Mouse (Mus musculus) limb, embryonic 14.5 days (tissue): ENCODE data around the gene Ntf3. TPM values are rescaled to one million over a fixed set of nuclear protein-coding genes. Genes with fewer than 3 reads are reported as not detected.

Experiments used
- ATAC-seq: fragments of 200-750 bp; cut with Nextera tagmentation; 2 replicates; pipeline ENCODE4 v1.8.0; 2017; ENCODE audit warnings: low read depth, moderate number of reproducible peaks, moderate TSS enrichment; ENCODE audit not compliant: low FRiP score
- DNase-seq: peaks from one replicate; pipeline ENCODE4 v3.0.0-alpha.2; 2015; ENCODE audit warnings: low spot score
- H3K27ac ChIP-seq: fragments of 300-500 bp; sonication (generic); replicated peaks from 2 replicates; pipeline ENCODE4 v1.5.1; 2014; ENCODE audit warnings: low read depth, mild to moderate bottlenecking, low read length, moderate library complexity, mixed read lengths
- H3K27me3 ChIP-seq: fragments of 300-500 bp; sonication (generic); 2 replicates; pipeline ENCODE4 v1.6.1; 2014; ENCODE audit warnings: low read length, mixed read lengths; ENCODE audit not compliant: control insufficient read depth, insufficient read depth
- H3K36me3 ChIP-seq: fragments of 300-500 bp; sonication (generic); 2 replicates; pipeline ENCODE4 v1.6.1; 2014; ENCODE audit warnings: mild to moderate bottlenecking, low read length, moderate library complexity, mixed read lengths; ENCODE audit not compliant: control insufficient read depth, insufficient read depth
- H3K4me1 ChIP-seq: fragments of 300-500 bp; sonication (generic); 2 replicates; pipeline ENCODE4 v1.6.1; 2014; ENCODE audit warnings: antibody characterized with exemption, low read length, mixed read lengths; ENCODE audit not compliant: control insufficient read depth, insufficient read depth
- H3K4me2 ChIP-seq: fragments of 300-500 bp; sonication (generic); replicated peaks from 2 replicates; pipeline ENCODE4 v1.6.1; 2014; ENCODE audit warnings: low read depth, mild to moderate bottlenecking, low read length, moderate library complexity; ENCODE audit not compliant: severe bottlenecking
- H3K4me3 ChIP-seq: fragments of 300-500 bp; sonication (generic); replicated peaks from 2 replicates; pipeline ENCODE4 v1.5.1; 2014; ENCODE audit warnings: low read length
- H3K9ac ChIP-seq: fragments of 300-500 bp; sonication (generic); 2 replicates; pipeline ENCODE4 v1.6.1; 2014; ENCODE audit warnings: mild to moderate bottlenecking, low read depth, low read length, moderate library complexity; ENCODE audit not compliant: severe bottlenecking
- H3K9me3 ChIP-seq: fragments of 300-500 bp; sonication (generic); 2 replicates; pipeline ENCODE4 v1.6.1; 2016; ENCODE audit warnings: low read length; ENCODE audit not compliant: control insufficient read depth
- POLR2A ChIP-seq: fragments of 200-500 bp; IDR thresholded peaks from 2 replicates; pipeline ENCODE4 v1.8.0; 2012; ENCODE audit warnings: inconsistent platforms, mild to moderate bottlenecking, moderate library complexity, borderline replicate concordance; ENCODE audit not compliant: insufficient read depth, insufficient read length; ENCODE audit errors: extremely low read depth
- WGBS: fragments of 180-500 bp; shearing (Covaris S2); extraction: QIAGEN DNeasy Blood & Tissue Kit; methylation state at CpG from one replicate; pipeline ENCODE4 v1.1.7; 2014; 5-methylcytosine and 5-hydroxymethylcytosine counted together
- polyA plus RNA-seq, 2 experiments: library from polyadenylated mRNA; depleted of rRNA in 1 of 2; stranded (reverse) in 1 of 2; unstranded in 1 of 2; fragments of >200 nt; fragmentation: Nextera tagmentation in 1 of 2; extraction: Ambion mirVana in 1 of 2; gene quantifications; 2 replicates each; pipeline versions ENCODE4 v1.2.1 to v1.2.3; 2012 to 2014

Gene Ntf3
- polyA plus RNA-seq, 2 experiments: 18.6 to 21.5 TPM

GRCm38 (mm10) chr6:126110892-126111835 lies 55.5 kb downstream of the Ntf3 start:
- DNase-seq (no peak), ATAC-seq (no peak)
- TF ChIP-seq POLR2A: no peak
- Histone ChIP-seq H3K27me3 (no peaks in the 10 kb centered on the region), H3K4me1 (peaks cover 40% of the 10 kb centered on the region), H3K4me2 (no peak overlapping the region), H3K4me3 (no peak overlapping the region), H3K27ac (no peak overlapping the region), H3K36me3 (peaks cover 8% of the 10 kb centered on the region; the same call in 1 of the 2 replicates), H3K9me3 (no peaks in the 10 kb centered on the region), H3K9ac (no peak overlapping the region)
- 71% methylated on average over 15 of the region's 15 CpGs for WGBS

- H3K9me3 ChIP-seq: no peaks in the 10 kb centered on the region
- no peak for TF ChIP-seq POLR2A
- H3K27me3 ChIP-seq: no peaks in the 10 kb centered on the region
- WGBS: 66% methylated on average over 5 of the region's 5 CpGs
- H3K9ac ChIP-seq: no peak overlapping the region
- H3K4me1 ChIP-seq: peaks cover 31% of the 10 kb centered on the region
- ATAC-seq (no peak), DNase-seq (no peak)
- H3K4me3 ChIP-seq: no peak overlapping the region
- H3K27ac ChIP-seq: no peak overlapping the region
- H3K36me3 ChIP-seq: peaks cover 8% of the 10 kb centered on the region; the same call in 1 of the 2 replicates
- H3K4me2 ChIP-seq: no peak overlapping the region
Observed at GRCm38 (mm10) chr6:126109184-126109583, 57.5 kb downstream of the Ntf3 start.

GRCm38 (mm10) chr6:126108771-126109170 lies 57.9 kb downstream of the Ntf3 start:
- no peaks in the 10 kb centered on the region for H3K9me3 ChIP-seq
- peaks cover 29% of the 10 kb centered on the region for H3K4me1 ChIP-seq
- DNase-seq (no peak), ATAC-seq (no peak)
- TF ChIP-seq POLR2A: no peak
- H3K4me3 ChIP-seq: no peak overlapping the region
- H3K36me3 ChIP-seq: peaks cover 8% of the 10 kb centered on the region; the same call in 1 of the 2 replicates
- H3K4me2 ChIP-seq: no peak overlapping the region
- no peaks in the 10 kb centered on the region for H3K27me3 ChIP-seq
- 95% methylated on average over 2 of the region's 2 CpGs for WGBS
- H3K27ac ChIP-seq: no peak overlapping the region
- H3K9ac ChIP-seq: no peak overlapping the region

GRCm38 (mm10) chr6:126107398-126107797 lies 59.3 kb downstream of the Ntf3 start:
- H3K27ac ChIP-seq: no peak overlapping the region
- WGBS: 67% methylated on average over 2 of the region's 2 CpGs

GRCm38 (mm10) chr6:126106798-126107173 lies 59.9 kb downstream of the Ntf3 start:
- TF ChIP-seq POLR2A: no peak
- Histone ChIP-seq H3K4me2 (no peak overlapping the region), H3K4me3 (no peak overlapping the region), H3K27ac (peak overlapping the region; percentile 62), H3K27me3 (no peaks in the 10 kb centered on the region), H3K36me3 (peaks cover 12% of the 10 kb centered on the region), H3K4me1 (peaks cover 29% of the 10 kb centered on the region), H3K9me3 (no peaks in the 10 kb centered on the region), H3K9ac (no peak overlapping the region)
- WGBS: 30% methylated on average over 2 of the region's 2 CpGs
- DNase-seq (no peak), ATAC-seq (no peak)

More at GRCm38 (mm10) chr6:126107398-126107797, 59.3 kb downstream of the Ntf3 start:
- TF ChIP-seq POLR2A: no peak
- Histone ChIP-seq H3K9me3 (no peaks in the 10 kb centered on the region), H3K4me1 (peaks cover 29% of the 10 kb centered on the region), H3K4me3 (no peak overlapping the region), H3K27me3 (no peaks in the 10 kb centered on the region), H3K4me2 (no peak overlapping the region), H3K36me3 (peaks cover 8% of the 10 kb centered on the region), H3K9ac (no peak overlapping the region)
- no peak for ATAC-seq
- DNase-seq: no peak
